Mouse (Mus musculus): ENCODE measurements around the gene Phactr1.

Phactr1 gene

GRCm38 (mm10) chr13:42757654-42758400 lies 77.4 kb downstream of the Phactr1 start:
- DNase-seq (ENCODE audit: low spot score in 2 of 2) = no peak

- no peak for DNase-seq (ENCODE audit: low spot score in 2 of 2)
Measured at GRCm38 (mm10) chr13:42759170-42759569, 78.7 kb downstream of the Phactr1 start.

GRCm38 (mm10) chr13:42760907-42761544 lies 80.6 kb downstream of the Phactr1 start:
- DNase-seq (ENCODE audit: low spot score in 2 of 2) = no peak

- no peak for DNase-seq (ENCODE audit: low spot score in 2 of 2)
Measured at GRCm38 (mm10) chr13:42772314-42772713, 91.9 kb downstream of the Phactr1 start.

GRCm38 (mm10) chr13:42774040-42774439 lies 93.6 kb downstream of the Phactr1 start:
- DNase-seq (ENCODE audit: low spot score in 2 of 2) = no peak

GRCm38 (mm10) chr13:42782151-42782550 lies 101.7 kb downstream of the Phactr1 start:
- no peak for DNase-seq (ENCODE audit: low spot score in 2 of 2)

- DNase-seq (ENCODE audit: low spot score in 2 of 2) = no peak
Measured at GRCm38 (mm10) chr13:42789221-42789620, 108.8 kb downstream of the Phactr1 start.

- no peak for DNase-seq (ENCODE audit: low spot score in 2 of 2)
Measured at GRCm38 (mm10) chr13:42792279-42792678, 111.9 kb downstream of the Phactr1 start.

GRCm38 (mm10) chr13:42800523-42800922 lies 120.1 kb downstream of the Phactr1 start:
- no peak for DNase-seq (ENCODE audit: low spot score in 2 of 2)

GRCm38 (mm10) chr13:42804314-42804713 lies 123.9 kb downstream of the Phactr1 start:
- DNase-seq (ENCODE audit: low spot score in 2 of 2) = no peak

GRCm38 (mm10) chr13:42812762-42813161 lies 132.3 kb downstream of the Phactr1 start:
- DNase-seq (ENCODE audit: low spot score in 2 of 2) = no peak

- peak; percentile 17 to 59 for DNase-seq (ENCODE audit: low spot score in 2 of 2)
Measured at GRCm38 (mm10) chr13:42818378-42818777, 138.0 kb downstream of the Phactr1 start.

- DNase-seq (ENCODE audit: low spot score in 2 of 2) = no peak
Measured at GRCm38 (mm10) chr13:42820513-42820912, 140.1 kb downstream of the Phactr1 start.

- DNase-seq (ENCODE audit: low spot score in 2 of 2) = no peak
Measured at GRCm38 (mm10) chr13:42821426-42822106, 141.1 kb downstream of the Phactr1 start.

- DNase-seq (ENCODE audit: low spot score in 2 of 2) = peak; percentile 55 to 83
Measured at GRCm38 (mm10) chr13:42822545-42822944, 142.1 kb downstream of the Phactr1 start.

- no peak for DNase-seq (ENCODE audit: low spot score in 2 of 2)
Measured at GRCm38 (mm10) chr13:42823875-42824274, 143.5 kb downstream of the Phactr1 start.

- peak in 1 of 2 experiments; percentile 16 for DNase-seq (ENCODE audit: low spot score in 2 of 2)
Measured at GRCm38 (mm10) chr13:42826602-42827001, 146.2 kb downstream of the Phactr1 start.

- DNase-seq (ENCODE audit: low spot score in 2 of 2) = peak in 1 of 2 experiments; percentile 1
Measured at GRCm38 (mm10) chr13:42828978-42829377, 148.6 kb downstream of the Phactr1 start.

GRCm38 (mm10) chr13:42835441-42835840 lies 155.0 kb downstream of the Phactr1 start:
- DNase-seq (ENCODE audit: low spot score in 2 of 2) = no peak

GRCm38 (mm10) chr13:42839358-42839757 lies 158.9 kb downstream of the Phactr1 start:
- no peak for DNase-seq (ENCODE audit: low spot score in 2 of 2)

- DNase-seq (ENCODE audit: low spot score in 2 of 2) = no peak
Measured at GRCm38 (mm10) chr13:42852086-42852485, 171.7 kb downstream of the Phactr1 start.

- no peak for DNase-seq (ENCODE audit: low spot score in 2 of 2)
Measured at GRCm38 (mm10) chr13:42853900-42854595, 173.6 kb downstream of the Phactr1 start.

Data from urinary bladder, adult 18-20 months (tissue).